Mouse (Mus musculus): Measurements from ENCODE around the gene Gm45015. TPM values are rescaled to one million over a fixed set of nuclear protein-coding genes. Genes with fewer than 3 reads are reported as not detected.

Gene Gm45015
- polyA plus RNA-seq, 2 experiments: not detected

GRCm38 (mm10) chrX:73344346-73344745 is 7.7 kb upstream of the Gm45015 start:
- peaks cover 8% of the 10 kb centered on the region; the same call in 1 of the 2 replicates for H3K36me3 ChIP-seq (ENCODE audit: control insufficient read depth, insufficient read depth, low read length)
- H3K9me3 ChIP-seq (ENCODE audit: control insufficient read depth, low read length): no peaks in the 10 kb centered on the region
- no peaks in the 10 kb centered on the region for H3K4me1 ChIP-seq (ENCODE audit: control insufficient read depth, insufficient read depth, low read length)
- no peak overlapping the region for H3K9ac ChIP-seq (ENCODE audit: low read depth, low read length, severe bottlenecking)
- ATAC-seq (ENCODE audit: low FRiP score, low read depth) (no peak), DNase-seq (ENCODE audit: low spot score) (no peak)
- no peaks in the 10 kb centered on the region for H3K27me3 ChIP-seq (ENCODE audit: control insufficient read depth, insufficient read depth, low read length)
- no peak for TF ChIP-seq POLR2A (IDR thresholded peaks at IDR 0.05; ENCODE audit: borderline replicate concordance, extremely low read depth, insufficient read depth, insufficient read length)
- H3K4me2 ChIP-seq (replicated peaks; ENCODE audit: low read depth, low read length, severe bottlenecking): no peak overlapping the region
- no peak overlapping the region for H3K4me3 ChIP-seq (replicated peaks; ENCODE audit: low read length)
- 75% methylated on average over 1 of the region's 1 CpGs for WGBS
- H3K27ac ChIP-seq (replicated peaks; ENCODE audit: low read depth, low read length): no peak overlapping the region

GRCm38 (mm10) chrX:73343802-73344201 is 7.2 kb upstream of the Gm45015 start:
- H3K4me1 ChIP-seq (ENCODE audit: control insufficient read depth, insufficient read depth, low read length): no peaks in the 10 kb centered on the region
- H3K9me3 ChIP-seq (ENCODE audit: control insufficient read depth, low read length): no peaks in the 10 kb centered on the region
- no peak overlapping the region for H3K27ac ChIP-seq (replicated peaks; ENCODE audit: low read depth, low read length)
- H3K36me3 ChIP-seq (ENCODE audit: control insufficient read depth, insufficient read depth, low read length): peaks cover 8% of the 10 kb centered on the region; the same call in 1 of the 2 replicates
- DNase-seq (ENCODE audit: low spot score) (no peak), ATAC-seq (ENCODE audit: low FRiP score, low read depth) (no peak)
- no peaks in the 10 kb centered on the region for H3K27me3 ChIP-seq (ENCODE audit: control insufficient read depth, insufficient read depth, low read length)
- peak overlapping the region; percentile 53 for H3K4me2 ChIP-seq (replicated peaks; ENCODE audit: low read depth, low read length, severe bottlenecking)
- no peak for TF ChIP-seq POLR2A (IDR thresholded peaks at IDR 0.05; ENCODE audit: borderline replicate concordance, extremely low read depth, insufficient read depth, insufficient read length)
- H3K4me3 ChIP-seq (replicated peaks; ENCODE audit: low read length): peak overlapping the region; percentile 57; the same call in 1 of the 2 replicates
- 73% methylated on average over 1 of the region's 1 CpGs for WGBS
- no peak overlapping the region for H3K9ac ChIP-seq (ENCODE audit: low read depth, low read length, severe bottlenecking)

- Histone ChIP-seq H3K9ac (ENCODE audit: low read depth, low read length, severe bottlenecking) (peak overlapping the region; percentile 72), H3K4me2 (replicated peaks; ENCODE audit: low read depth, low read length, severe bottlenecking) (peak overlapping the region; percentile 53), H3K4me1 (ENCODE audit: control insufficient read depth, insufficient read depth, low read length) (no peaks in the 10 kb centered on the region), H3K9me3 (ENCODE audit: control insufficient read depth, low read length) (no peaks in the 10 kb centered on the region), H3K36me3 (ENCODE audit: control insufficient read depth, insufficient read depth, low read length) (peaks cover 8% of the 10 kb centered on the region; the same call in 1 of the 2 replicates), H3K4me3 (replicated peaks; ENCODE audit: low read length) (peak overlapping the region; percentile 57), H3K27me3 (ENCODE audit: control insufficient read depth, insufficient read depth, low read length) (no peaks in the 10 kb centered on the region), H3K27ac (replicated peaks; ENCODE audit: low read depth, low read length) (peak overlapping the region; percentile 76)
- WGBS: 18% methylated on average over 15 of the region's 15 CpGs
- peak; percentile 51; the same call in 1 of the 2 replicates for ATAC-seq (ENCODE audit: low FRiP score, low read depth)
- DNase-seq (ENCODE audit: low spot score): no peak
- TF ChIP-seq POLR2A (IDR thresholded peaks at IDR 0.05; ENCODE audit: borderline replicate concordance, extremely low read depth, insufficient read depth, insufficient read length): no peak
Measured at GRCm38 (mm10) chrX:73342941-73343735, 6.5 kb upstream of the Gm45015 start.

GRCm38 (mm10) chrX:73342483-73342895 is 5.8 kb upstream of the Gm45015 start, which contains the start of gene Zfp275:
Zfp275 (plus strand) TSS chrX:73342621.
- WGBS: 22% methylated on average over 32 of the region's 37 CpGs
- H3K9me3 ChIP-seq (ENCODE audit: control insufficient read depth, low read length): no peaks in the 10 kb centered on the region
- peak within 1 kb of the TSS; percentile 53 for H3K4me2 ChIP-seq (replicated peaks; ENCODE audit: low read depth, low read length, severe bottlenecking)
- TF ChIP-seq POLR2A (IDR thresholded peaks at IDR 0.05; ENCODE audit: borderline replicate concordance, extremely low read depth, insufficient read depth, insufficient read length): 0 out of 2 replicates have a peak, but pooled peaks have one; percentile 57
- peak within 1 kb of the TSS; percentile 72 for H3K9ac ChIP-seq (ENCODE audit: low read depth, low read length, severe bottlenecking)
- ATAC-seq (ENCODE audit: low FRiP score, low read depth) (peak; percentile 96), DNase-seq (ENCODE audit: low spot score) (peak; percentile 69)
- H3K27me3 ChIP-seq (ENCODE audit: control insufficient read depth, insufficient read depth, low read length): no peaks in the 10 kb centered on the region
- H3K27ac ChIP-seq (replicated peaks; ENCODE audit: low read depth, low read length): peak within 1 kb of the TSS; percentile 76
- no peaks in the 10 kb centered on the region for H3K4me1 ChIP-seq (ENCODE audit: control insufficient read depth, insufficient read depth, low read length)
- peak within 1 kb of the TSS; percentile 57 for H3K4me3 ChIP-seq (replicated peaks; ENCODE audit: low read length)
- peaks cover 8% of the 10 kb centered on the region; the same call in 1 of the 2 replicates for H3K36me3 ChIP-seq (ENCODE audit: control insufficient read depth, insufficient read depth, low read length)

GRCm38 (mm10) chrX:73342068-73342467 is 5.4 kb upstream of the Gm45015 start:
- ATAC-seq (ENCODE audit: low FRiP score, low read depth): 0 out of 2 replicates have a peak, but pooled peaks have one; percentile 7
- WGBS: 33% methylated on average over 3 of the region's 3 CpGs

More at GRCm38 (mm10) chrX:73342068-73342467, 5.4 kb upstream of the Gm45015 start:
- DNase-seq (ENCODE audit: low spot score): no peak
- Histone ChIP-seq H3K27me3 (ENCODE audit: control insufficient read depth, insufficient read depth, low read length) (no peaks in the 10 kb centered on the region), H3K27ac (replicated peaks; ENCODE audit: low read depth, low read length) (no peak overlapping the region), H3K9ac (ENCODE audit: low read depth, low read length, severe bottlenecking) (no peak overlapping the region), H3K4me1 (ENCODE audit: control insufficient read depth, insufficient read depth, low read length) (no peaks in the 10 kb centered on the region), H3K9me3 (ENCODE audit: control insufficient read depth, low read length) (no peaks in the 10 kb centered on the region), H3K4me3 (replicated peaks; ENCODE audit: low read length) (peak overlapping the region; percentile 57), H3K36me3 (ENCODE audit: control insufficient read depth, insufficient read depth, low read length) (peaks cover 8% of the 10 kb centered on the region; the same call in 1 of the 2 replicates), H3K4me2 (replicated peaks; ENCODE audit: low read depth, low read length, severe bottlenecking) (peak overlapping the region; percentile 53; the same call in 1 of the 2 replicates)
- TF ChIP-seq POLR2A (IDR thresholded peaks at IDR 0.05; ENCODE audit: borderline replicate concordance, extremely low read depth, insufficient read depth, insufficient read length): no peak

Data from limb, embryonic 14.5 days (tissue).